Mouse (Mus musculus): ENCODE results near the gene Hap1.
"Not testable (repeated sequence)": the region's sequence is repeated elsewhere in the genome, so short reads cannot be mapped to it uniquely, and the experiment has no call there.

The Hap1 gene

GRCm38 (mm10) chr11:100389931-100390445 is 34.1 kb upstream of the Hap1 start:
- DNase-seq (ENCODE audit: low spot score): no peak

GRCm38 (mm10) chr11:100388588-100388987 is 32.7 kb upstream of the Hap1 start:
- no peak for DNase-seq (ENCODE audit: low spot score)

GRCm38 (mm10) chr11:100387589-100388375 is 31.9 kb upstream of the Hap1 start:
- DNase-seq (ENCODE audit: low spot score): peak; percentile 40

GRCm38 (mm10) chr11:100387111-100387510 is 31.2 kb upstream of the Hap1 start:
- no peak for DNase-seq (ENCODE audit: low spot score)

GRCm38 (mm10) chr11:100386586-100386985 is 30.7 kb upstream of the Hap1 start:
- no peak for DNase-seq (ENCODE audit: low spot score)

- DNase-seq (ENCODE audit: low spot score): no peak
These were observed 29.1 kb upstream of the Hap1 start for GRCm38 (mm10) chr11:100385016-100385415.

- DNase-seq (ENCODE audit: low spot score): no peak
These were observed 26.8 kb upstream of the Hap1 start for GRCm38 (mm10) chr11:100382682-100383081.

- no peak for DNase-seq (ENCODE audit: low spot score)
These were observed 23.4 kb upstream of the Hap1 start for GRCm38 (mm10) chr11:100379311-100379710.

- no peak for DNase-seq (ENCODE audit: low spot score)
These were observed 22.5 kb upstream of the Hap1 start for GRCm38 (mm10) chr11:100378446-100378845.

GRCm38 (mm10) chr11:100377989-100378388 is 22.1 kb upstream of the Hap1 start:
- no peak for DNase-seq (ENCODE audit: low spot score)

- DNase-seq (ENCODE audit: low spot score): no peak
These were observed 20.9 kb upstream of the Hap1 start for GRCm38 (mm10) chr11:100376746-100377389.

- no peak for DNase-seq (ENCODE audit: low spot score)
These were observed 20.1 kb upstream of the Hap1 start for GRCm38 (mm10) chr11:100376005-100376404.

- DNase-seq (ENCODE audit: low spot score): no peak
These were observed 19.2 kb upstream of the Hap1 start for GRCm38 (mm10) chr11:100375127-100375526.

GRCm38 (mm10) chr11:100371981-100372558 is 16.1 kb upstream of the Hap1 start:
- peak; percentile 38 for DNase-seq (ENCODE audit: low spot score)

GRCm38 (mm10) chr11:100369822-100370221 is 13.9 kb upstream of the Hap1 start:
- no peak for DNase-seq (ENCODE audit: low spot score)

- no peak for DNase-seq (ENCODE audit: low spot score)
These were observed 13.2 kb upstream of the Hap1 start for GRCm38 (mm10) chr11:100369145-100369544.

GRCm38 (mm10) chr11:100362979-100363562 is 7.1 kb upstream of the Hap1 start:
- peak; percentile 82 for DNase-seq (ENCODE audit: low spot score)

GRCm38 (mm10) chr11:100362209-100362978 is 6.5 kb upstream of the Hap1 start:
- peak; percentile 86 for DNase-seq (ENCODE audit: low spot score)

GRCm38 (mm10) chr11:100361059-100361458 is 5.1 kb upstream of the Hap1 start:
- not testable (repeated sequence) for DNase-seq (ENCODE audit: low spot score)

- DNase-seq (ENCODE audit: low spot score): no peak
These were observed 4.2 kb upstream of the Hap1 start for GRCm38 (mm10) chr11:100360175-100360574.

- no peak for DNase-seq (ENCODE audit: low spot score)
These were observed 1.5 kb upstream of the Hap1 start for GRCm38 (mm10) chr11:100357408-100357807.

GRCm38 (mm10) chr11:100356819-100357211 is 887 bp upstream of the Hap1 start:
- no peak for DNase-seq (ENCODE audit: low spot score)
